Mouse (Mus musculus) small intestine, adult 2 months (tissue): ENCODE measurements around the gene Casq1. TPM values are rescaled to one million over a fixed set of nuclear protein-coding genes. Genes with fewer than 3 reads are reported as not detected.

Experiments
- H3K27ac ChIP-seq: fragments of 200-500 bp; 2 replicates; pipeline ENCODE4 v1.5.1; 2012; ENCODE audit warnings: low read depth, low read length, control low read depth, inconsistent platforms; ENCODE audit not compliant: insufficient read depth
- H3K27me3 ChIP-seq: fragments of 200-500 bp; 2 replicates; pipeline ENCODE4 v1.6.1; 2012; ENCODE audit warnings: mild to moderate bottlenecking, moderate library complexity, low read length, inconsistent platforms; ENCODE audit not compliant: control insufficient read depth, insufficient read depth
- H3K36me3 ChIP-seq: fragments of 200-500 bp; 2 replicates; pipeline ENCODE4 v1.6.1; 2012; ENCODE audit warnings: mild to moderate bottlenecking, low read length, control low read depth, inconsistent platforms; ENCODE audit not compliant: control insufficient read depth, insufficient read depth
- H3K4me1 ChIP-seq: fragments of 200-500 bp; 2 replicates; pipeline ENCODE4 v1.6.1; 2012; ENCODE audit warnings: low read length, inconsistent platforms, mixed read lengths; ENCODE audit not compliant: control insufficient read depth, insufficient read depth, insufficient read length
- H3K4me3 ChIP-seq: fragments of 200-500 bp; 2 replicates; pipeline ENCODE4 v1.5.1; 2012; ENCODE audit warnings: low read depth, mild to moderate bottlenecking, control low read depth, inconsistent platforms, low read length, moderate library complexity
- CTCF ChIP-seq: fragments of 200-500 bp; IDR thresholded peaks from 2 replicates; pipeline ENCODE4 v1.5.1; 2012; ENCODE audit warnings: low read depth, mild to moderate bottlenecking, control low read depth, inconsistent platforms, low read length, moderate library complexity, mixed read lengths; ENCODE audit not compliant: insufficient replicate concordance, insufficient read length; ENCODE audit errors: extremely low read depth
- POLR2A ChIP-seq: fragments of 200-500 bp; IDR thresholded peaks from 2 replicates; pipeline ENCODE4 v1.6.1; 2012; ENCODE audit warnings: low read depth, mild to moderate bottlenecking, control low read depth, inconsistent platforms, low read length, moderate library complexity
- WGBS: fragments of 180-500 bp; shearing (Covaris S2); methylation state at CpG from one replicate; pipeline ENCODE4 v1.1.7; 2018; 5-methylcytosine and 5-hydroxymethylcytosine counted together
- polyA plus RNA-seq: library from polyadenylated mRNA; depleted of rRNA; stranded (reverse); fragments of >200 nt; gene quantifications from 2 replicates; pipeline ENCODE4 v1.2.3, GENCODE M21; 2012

The Casq1 gene
- polyA plus RNA-seq, 1 experiment: 0.18 TPM

GRCm38 (mm10) chr1:172218164-172218910, 1.3 kb downstream of the Casq1 start:
- H3K36me3 ChIP-seq: no peaks in the 10 kb centered on the region
- WGBS: 76% methylated on average over 15 of the region's 15 CpGs
- no peaks in the 10 kb centered on the region; the same call in 1 of the 2 replicates for H3K4me1 ChIP-seq
- H3K27ac ChIP-seq: no peak overlapping the region
- H3K27me3 ChIP-seq: no peaks in the 10 kb centered on the region
- H3K4me3 ChIP-seq: no peak overlapping the region
- TF ChIP-seq POLR2A (no peak), CTCF (no peak)

DNA sequence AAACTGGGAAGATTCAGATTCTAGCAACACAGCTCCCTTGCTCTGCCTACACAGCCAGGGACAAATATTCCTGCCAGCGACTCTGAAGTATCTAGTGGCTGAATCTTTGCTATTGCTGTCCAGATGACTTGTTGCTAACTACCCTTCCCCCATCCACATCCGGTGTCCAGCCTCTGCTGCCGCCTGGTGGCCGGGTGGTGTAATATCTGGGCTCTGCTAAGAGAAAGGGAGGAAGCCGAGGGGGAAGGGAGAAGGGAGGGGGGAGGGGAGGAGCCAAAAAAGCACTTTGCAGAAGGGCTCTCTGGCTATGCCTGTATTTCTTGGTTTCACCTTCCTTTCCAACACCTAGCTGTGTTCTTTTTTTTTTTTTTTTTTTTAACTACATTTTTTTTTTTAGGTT, 2.5 kb downstream of the Casq1 start:
- peak overlapping the region; percentile 27; the same call in 1 of the 2 replicates for H3K4me3 ChIP-seq
- no peak overlapping the region for H3K27ac ChIP-seq
- no peaks in the 10 kb centered on the region for H3K36me3 ChIP-seq
- H3K4me1 ChIP-seq: no peaks in the 10 kb centered on the region; the same call in 1 of the 2 replicates
- TF ChIP-seq CTCF: peak; percentile 97
- TF ChIP-seq POLR2A: no peak
- no peaks in the 10 kb centered on the region for H3K27me3 ChIP-seq
- 3% methylated on average over 5 of the region's 5 CpGs for WGBS

- no peaks in the 10 kb centered on the region for H3K4me1 ChIP-seq
- no peaks in the 10 kb centered on the region for H3K36me3 ChIP-seq
- 23% methylated on average over 3 of the region's 3 CpGs for WGBS
- no peak for TF ChIP-seq POLR2A
- TF ChIP-seq CTCF: no peak
- no peaks in the 10 kb centered on the region for H3K27me3 ChIP-seq
- no peak overlapping the region for H3K27ac ChIP-seq
- H3K4me3 ChIP-seq: no peak overlapping the region
These were observed 4.9 kb downstream of the Casq1 start for GRCm38 (mm10) chr1:172214748-172215147.

GRCm38 (mm10) chr1:172213771-172214170, 5.9 kb downstream of the Casq1 start:
- 51% methylated on average over 4 of the region's 4 CpGs for WGBS
- Histone ChIP-seq H3K36me3 (no peaks in the 10 kb centered on the region), H3K27ac (no peak overlapping the region), H3K27me3 (no peaks in the 10 kb centered on the region), H3K4me1 (no peaks in the 10 kb centered on the region), H3K4me3 (no peak overlapping the region)
- no peak for TF ChIP-seq CTCF
- TF ChIP-seq POLR2A: no peak

- Histone ChIP-seq H3K4me1 (no peaks in the 10 kb centered on the region), H3K4me3 (no peak overlapping the region), H3K27ac (no peak overlapping the region), H3K36me3 (no peaks in the 10 kb centered on the region), H3K27me3 (no peaks in the 10 kb centered on the region)
- WGBS: 67% methylated on average over 5 of the region's 5 CpGs
- TF ChIP-seq CTCF (no peak), POLR2A (no peak)
These were observed 6.9 kb downstream of the Casq1 start for GRCm38 (mm10) chr1:172212776-172213175.

- Histone ChIP-seq H3K27ac (no peak overlapping the region), H3K4me1 (peaks cover 12% of the 10 kb centered on the region), H3K4me3 (no peak overlapping the region), H3K27me3 (no peaks in the 10 kb centered on the region), H3K36me3 (no peaks in the 10 kb centered on the region)
- TF ChIP-seq CTCF (no peak), POLR2A (no peak)
- WGBS: 27% methylated on average over 7 of the region's 7 CpGs
These were observed 12.5 kb downstream of the Casq1 start for GRCm38 (mm10) chr1:172207111-172207584.

DNA sequence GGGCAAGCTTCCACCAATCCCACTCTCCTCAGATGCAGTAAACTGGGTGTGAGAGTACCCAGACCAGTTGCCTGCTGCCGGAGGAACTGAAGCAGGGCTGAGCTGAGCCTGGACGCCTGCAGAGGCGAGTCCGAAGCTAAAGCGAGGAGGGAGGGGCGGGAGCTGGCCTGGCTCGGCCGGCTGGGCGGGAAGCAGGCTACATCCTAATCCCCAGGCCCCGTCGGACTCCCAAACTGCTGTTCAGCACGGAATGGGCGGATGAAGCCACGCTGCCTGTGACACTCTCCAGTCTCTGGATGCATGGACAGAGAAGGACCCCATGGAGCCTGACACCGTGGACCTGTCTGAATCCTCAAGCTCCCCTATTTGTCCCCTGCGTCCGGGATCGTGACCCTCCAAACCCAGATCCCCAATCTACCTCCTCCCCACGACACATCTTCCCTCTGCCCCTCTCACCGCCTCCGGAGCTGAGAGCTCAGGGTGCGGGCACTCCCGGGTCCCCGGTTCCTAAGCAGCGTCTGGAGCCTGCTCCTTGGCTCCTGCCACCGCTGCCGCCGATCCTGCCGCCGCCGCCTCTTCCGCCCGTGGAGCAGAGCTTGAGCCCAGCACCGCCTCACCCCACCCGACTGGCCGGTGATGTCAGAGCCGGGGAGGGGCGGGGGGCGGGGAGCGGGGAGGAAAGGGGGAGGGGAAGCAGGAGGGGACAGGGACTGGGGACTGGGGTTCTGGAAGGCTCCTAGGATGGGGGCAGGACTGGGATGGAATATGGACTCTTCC, 13.3 kb downstream of the Casq1 start, which contains the start of gene Pea15a:
Pea15a (minus strand) TSS at position 664 of the 777 bp plus-strand sequence.
- Histone ChIP-seq H3K4me3 (peak within 1 kb of the TSS; percentile 85), H3K4me1 (peaks cover 12% of the 10 kb centered on the region), H3K36me3 (no peaks in the 10 kb centered on the region), H3K27me3 (no peaks in the 10 kb centered on the region), H3K27ac (peak within 1 kb of the TSS; percentile 54)
- WGBS: 1% methylated on average over 37 of the region's 40 CpGs
- TF ChIP-seq CTCF: no peak
- TF ChIP-seq POLR2A: peak; percentile 50; the same call in 1 of the 2 replicates
